Mouse (Mus musculus) small intestine, adult 2 months (tissue): ENCODE data around the gene Myom1.

Experiments used
- CTCF ChIP-seq: fragments of 200-500 bp; IDR thresholded peaks from 2 replicates; pipeline ENCODE4 v1.5.1; 2012; ENCODE audit warnings: low read depth, mild to moderate bottlenecking, control low read depth, inconsistent platforms, low read length, moderate library complexity, mixed read lengths; ENCODE audit not compliant: insufficient replicate concordance, insufficient read length; ENCODE audit errors: extremely low read depth
- POLR2A ChIP-seq: fragments of 200-500 bp; IDR thresholded peaks from 2 replicates; pipeline ENCODE4 v1.6.1; 2012; ENCODE audit warnings: low read depth, mild to moderate bottlenecking, control low read depth, inconsistent platforms, low read length, moderate library complexity

- TF ChIP-seq POLR2A (no peak), CTCF (no peak)
These were observed 86.6 kb downstream of the Myom1 start for GRCm38 (mm10) chr17:71088991-71089434.
